In genomic region chr8:66883866-66884265, GRCm38 (mm10) we compare ENCODE assay signal across 29 mouse cellular contexts.
"Had no signal": no experiment of that assay in that cellular context is flagged by ENCODE, and none has a peak within 500 bp of the region (broad histone marks: within the 10 kb centered on the region; RNA-seq: fewer than 3 reads in every experiment).

No protein-coding gene starts in this region.

- ATAC-seq: liver, embryonic 12.5 days; liver, postnatal 0 days; lung, postnatal 0 days; midbrain, embryonic 13.5 days; midbrain, embryonic 15.5 days; midbrain, embryonic 16.5 days had no signal

- H3K27me3 ChIP-seq: limb, embryonic 12.5 days; limb, embryonic 13.5 days; limb, embryonic 15.5 days; liver, embryonic 12.5 days; liver, embryonic 13.5 days; liver, embryonic 15.5 days; lung, embryonic 15.5 days; megakaryocyte, embryonic 14.5 days; midbrain, embryonic 12.5 days; midbrain, embryonic 13.5 days; midbrain, embryonic 15.5 days; neural tube, embryonic 12.5 days had no signal

- H3K4me3 ChIP-seq: limb, embryonic 10.5 days; limb, embryonic 12.5 days; limb, embryonic 13.5 days; limb, embryonic 15.5 days; liver, embryonic 12.5 days; liver, embryonic 13.5 days; liver, embryonic 15.5 days; lung, embryonic 15.5 days; megakaryocyte, embryonic 14.5 days; midbrain, embryonic 12.5 days; midbrain, embryonic 13.5 days; midbrain, embryonic 15.5 days; myocyte; neural tube, embryonic 12.5 days had no signal

- H3K36me3 ChIP-seq: liver, embryonic 15.5 days; lung, embryonic 15.5 days; midbrain, embryonic 12.5 days; midbrain, embryonic 13.5 days; midbrain, embryonic 15.5 days; neural tube, embryonic 12.5 days had no signal

- DNase-seq: left cerebral cortex, postnatal 4 days; liver; liver, embryonic 13.5 days; liver, postnatal 0 days; lung, adult 18-20 months; lung, adult 2 months; lung, embryonic 14.5 days; lung, postnatal 10 days; lung, postnatal 14 days; lung, postnatal 36 days; lung, postnatal 4 days; midbrain, embryonic 14.5 days had no signal

- H3K9me3 ChIP-seq: limb, embryonic 10.5 days; limb, embryonic 12.5 days; limb, embryonic 13.5 days; limb, embryonic 15.5 days; liver, embryonic 12.5 days; liver, embryonic 13.5 days; liver, embryonic 15.5 days; lung, embryonic 15.5 days; megakaryocyte, embryonic 14.5 days; midbrain, embryonic 12.5 days; midbrain, embryonic 13.5 days; midbrain, embryonic 15.5 days; neural tube, embryonic 12.5 days had no signal

- H3K27ac ChIP-seq: limb, embryonic 10.5 days; limb, embryonic 12.5 days; limb, embryonic 13.5 days; limb, embryonic 15.5 days; liver, embryonic 12.5 days; liver, embryonic 13.5 days; liver, embryonic 14.5 days; liver, embryonic 15.5 days; lung, embryonic 15.5 days; macrophage; midbrain, embryonic 12.5 days; midbrain, embryonic 13.5 days; midbrain, embryonic 15.5 days; neural tube, embryonic 12.5 days had no signal

- H3K4me1 ChIP-seq: limb, embryonic 10.5 days; limb, embryonic 12.5 days; limb, embryonic 13.5 days; limb, embryonic 15.5 days; liver, embryonic 12.5 days; liver, embryonic 13.5 days; liver, embryonic 15.5 days; lung, embryonic 15.5 days; midbrain, embryonic 12.5 days; midbrain, embryonic 13.5 days; midbrain, embryonic 15.5 days; neural tube, embryonic 12.5 days had no signal
